Mouse (Mus musculus) thymus, adult 2 months (tissue): ENCODE data around the gene Scd3. TPM values are rescaled to one million over a fixed set of nuclear protein-coding genes. Genes with fewer than 3 reads are reported as not detected.
A peak's percentile ranks its signal among the peaks of the same experiment; 100 is the strongest.

Experiments used
- DNase-seq: peaks from one replicate; pipeline ENCODE4 v3.0.0; 2021
- H3K27ac ChIP-seq: fragments of 200-500 bp; 2 replicates; pipeline ENCODE4 v1.5.1; 2012; ENCODE audit warnings: low read length, control low read depth; ENCODE audit not compliant: control insufficient read depth, insufficient read depth
- H3K27me3 ChIP-seq: fragments of 200-500 bp; 2 replicates; pipeline ENCODE4 v1.6.1; 2012; ENCODE audit warnings: mild to moderate bottlenecking, low read length, moderate library complexity, mixed read lengths; ENCODE audit not compliant: control insufficient read depth, insufficient read depth
- H3K36me3 ChIP-seq: fragments of 200-500 bp; 2 replicates; pipeline ENCODE4 v1.6.1; 2012; ENCODE audit warnings: mild to moderate bottlenecking, low read length, moderate library complexity; ENCODE audit not compliant: control insufficient read depth, insufficient read depth
- H3K4me1 ChIP-seq: fragments of 200-500 bp; replicated peaks from 2 replicates; pipeline ENCODE4 v1.6.1; 2012; ENCODE audit warnings: low read length; ENCODE audit not compliant: control insufficient read depth, insufficient read depth
- H3K4me3 ChIP-seq: fragments of 200-500 bp; 2 replicates; pipeline ENCODE4 v1.5.1; 2012; ENCODE audit warnings: mild to moderate bottlenecking, low read length, control low read depth, moderate library complexity; ENCODE audit not compliant: control insufficient read depth, insufficient read depth
- CTCF ChIP-seq: fragments of 200-500 bp; IDR thresholded peaks from 2 replicates; pipeline ENCODE4 v1.5.1; 2012; ENCODE audit warnings: mild to moderate bottlenecking, control low read depth, low read length, moderate library complexity, borderline replicate concordance; ENCODE audit not compliant: control insufficient read depth, poor library complexity, insufficient read depth; ENCODE audit errors: extremely low read depth
- POLR2A ChIP-seq: fragments of 200-500 bp; IDR thresholded peaks from 2 replicates; pipeline ENCODE4 v1.6.1; 2012; ENCODE audit warnings: mild to moderate bottlenecking, low read length, control low read depth, moderate library complexity; ENCODE audit not compliant: control insufficient read depth, poor library complexity, insufficient read depth; ENCODE audit errors: extremely low read depth
- WGBS: fragments of 180-500 bp; shearing (Covaris S2); methylation state at CpG from one replicate; pipeline ENCODE4 v1.1.7; 2018; 5-methylcytosine and 5-hydroxymethylcytosine counted together
- polyA plus RNA-seq: library from polyadenylated mRNA; depleted of rRNA; stranded (reverse); fragments of >200 nt; gene quantifications from 2 replicates; pipeline ENCODE4 v1.2.3, GENCODE M21; 2012

Scd3 gene
- polyA plus RNA-seq, 1 experiment, result 0.23 TPM

DNA sequence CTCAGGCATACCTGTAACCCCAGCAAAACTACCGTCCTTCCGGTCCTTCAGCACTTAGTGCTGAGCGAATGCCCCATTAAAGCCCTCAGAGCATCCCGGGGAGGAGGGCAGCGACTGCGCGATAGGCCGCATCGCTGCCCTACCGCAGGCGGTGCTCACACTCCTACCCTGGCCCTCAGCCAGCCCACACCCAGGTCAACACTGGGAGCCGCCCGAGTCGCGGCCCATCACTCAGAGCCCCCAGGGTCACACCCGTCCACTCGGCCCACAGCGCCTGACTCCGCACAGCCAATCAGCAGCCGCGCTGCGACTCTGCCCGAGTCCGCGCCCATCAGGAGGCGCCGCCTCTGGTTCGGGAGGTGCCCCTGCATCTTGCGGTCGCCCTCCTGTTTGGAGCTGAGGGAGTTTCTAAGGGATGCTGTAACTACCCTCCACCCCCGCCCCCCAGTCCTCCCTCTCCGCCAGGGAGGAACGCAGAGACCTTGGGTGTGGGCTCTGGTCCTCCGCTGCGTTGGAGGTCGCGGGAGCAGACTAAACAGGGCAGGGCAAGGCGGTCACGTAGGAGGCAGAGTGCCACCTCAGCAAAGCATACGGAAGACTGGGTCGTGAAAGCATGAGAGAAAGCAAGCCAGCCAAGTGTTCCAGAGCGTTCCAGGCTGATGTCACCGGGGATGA is 63.9 kb downstream of the Scd3 start:
- no peaks in the 10 kb centered on the region for H3K36me3 ChIP-seq
- TF ChIP-seq CTCF, result peak; percentile 46; the same call in 1 of the 2 replicates
- peak; percentile 89 for TF ChIP-seq POLR2A
- H3K4me1 ChIP-seq, result peaks cover 14% of the 10 kb centered on the region
- peak overlapping the region; percentile 77 for H3K4me3 ChIP-seq
- H3K27me3 ChIP-seq, result no peaks in the 10 kb centered on the region
- WGBS, result under 1% methylated on average over 43 of the region's 43 CpGs
- peak; percentile 83 for DNase-seq
- H3K27ac ChIP-seq, result peak overlapping the region; percentile 66; the same call in 1 of the 2 replicates

DNA sequence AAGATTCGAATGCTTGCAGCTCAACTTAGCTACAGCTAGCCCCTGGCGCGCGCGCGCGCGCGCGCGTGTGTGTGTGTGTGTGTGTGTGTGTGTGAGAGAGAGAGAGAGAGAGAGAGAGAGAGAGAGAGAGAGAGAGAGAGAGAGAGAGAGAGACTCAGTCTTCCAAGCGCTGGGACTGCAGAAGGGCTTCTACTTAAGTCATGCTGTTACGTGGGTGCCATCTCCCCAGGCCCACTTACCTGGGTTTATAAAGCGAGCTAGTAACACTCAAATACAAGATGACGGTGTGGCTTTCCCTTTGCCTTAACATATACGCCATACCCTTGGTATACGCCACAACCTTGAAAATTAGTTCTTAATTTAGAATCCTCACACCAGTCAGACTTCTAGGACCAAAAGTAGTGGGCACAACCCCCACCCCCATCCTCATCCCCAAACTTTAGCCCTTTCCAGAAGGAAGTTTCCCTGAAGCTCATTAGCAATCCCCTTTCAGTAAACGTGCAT is 64.5 kb downstream of the Scd3 start:
- 25% methylated on average over 18 of the region's 18 CpGs for WGBS
- Histone ChIP-seq H3K4me1 (peaks cover 14% of the 10 kb centered on the region), H3K27me3 (no peaks in the 10 kb centered on the region), H3K4me3 (peak overlapping the region; percentile 77), H3K27ac (peak overlapping the region; percentile 66; the same call in 1 of the 2 replicates), H3K36me3 (no peaks in the 10 kb centered on the region)
- no peak for DNase-seq
- TF ChIP-seq CTCF, result no peak

DNA sequence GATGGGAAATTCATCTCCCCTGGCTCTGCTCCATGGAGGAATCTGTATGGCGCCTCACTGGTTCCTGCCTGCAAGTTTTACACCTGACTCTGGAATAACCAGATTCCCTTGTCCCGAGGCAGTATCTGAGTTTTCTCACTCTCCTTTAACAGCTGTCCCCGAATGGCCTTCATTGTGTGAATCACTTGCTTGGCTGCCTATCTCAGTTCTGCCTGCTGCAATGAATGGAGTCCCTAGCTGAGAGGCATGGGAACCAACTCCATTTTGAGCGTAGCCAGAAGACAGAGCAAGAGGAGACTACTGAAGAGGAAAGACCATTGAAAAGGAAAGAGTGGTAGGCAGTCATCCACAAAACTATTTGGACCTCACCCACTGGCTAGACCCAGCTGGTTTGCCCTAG is 70.6 kb downstream of the Scd3 start:
- no peak for TF ChIP-seq POLR2A
- TF ChIP-seq CTCF, result no peak
- no peak overlapping the region for H3K27ac ChIP-seq
- 94% methylated on average over 4 of the region's 4 CpGs for WGBS

DNA sequence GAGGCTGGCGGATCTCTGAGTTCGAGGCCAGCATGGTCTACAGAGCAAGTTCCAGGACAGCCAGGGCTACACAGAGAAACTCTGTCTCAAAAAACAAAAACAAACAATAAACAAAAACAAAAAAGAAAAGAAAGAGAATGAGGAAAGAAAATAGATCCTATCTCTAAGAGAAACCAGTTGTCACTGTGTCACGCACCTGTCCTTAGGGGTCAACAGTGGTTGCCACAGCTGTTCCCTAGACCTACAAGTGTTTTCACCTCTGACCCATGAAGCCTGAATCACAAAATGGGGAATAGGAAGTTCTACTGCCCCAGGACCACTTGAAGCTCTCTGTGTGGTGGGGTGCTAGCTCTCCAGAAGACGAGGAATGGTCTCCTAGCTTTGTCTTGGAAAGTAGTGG is 71.4 kb downstream of the Scd3 start:
- 99% methylated on average over 4 of the region's 4 CpGs for WGBS
- 0 out of 2 replicates have a peak, but pooled peaks cover 1% of the 10 kb centered on the region for H3K4me1 ChIP-seq
- no peak overlapping the region for H3K4me3 ChIP-seq
- H3K27ac ChIP-seq, result no peak overlapping the region
- no peaks in the 10 kb centered on the region for H3K27me3 ChIP-seq
- no peak for DNase-seq
- TF ChIP-seq CTCF, result no peak
- no peak for TF ChIP-seq POLR2A
- H3K36me3 ChIP-seq, result no peaks in the 10 kb centered on the region

More for the DNA sequence above, 70.6 kb downstream of the Scd3 start:
- Histone ChIP-seq H3K4me3 (no peak overlapping the region), H3K36me3 (no peaks in the 10 kb centered on the region), H3K4me1 (no peaks in the 10 kb centered on the region), H3K27me3 (no peaks in the 10 kb centered on the region)
- DNase-seq, result no peak

DNA sequence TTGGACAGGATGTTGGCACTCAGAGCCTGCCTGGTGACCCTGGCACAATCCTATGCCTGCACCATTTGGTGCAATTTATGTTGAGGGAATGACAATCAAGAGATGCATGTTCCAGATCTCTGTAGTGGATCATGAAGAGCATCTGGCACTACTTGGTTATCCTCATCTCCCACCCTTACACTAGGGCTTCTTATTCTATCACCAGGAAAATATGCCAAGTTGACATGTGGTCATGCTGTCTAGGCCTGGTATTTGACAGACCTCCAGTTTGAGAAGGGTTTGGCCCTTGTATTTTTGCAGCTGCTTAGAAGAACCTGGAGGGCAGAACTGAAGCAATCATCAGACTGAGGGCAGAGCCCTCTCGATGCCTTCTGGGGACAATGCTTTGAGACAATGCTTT is 72.3 kb downstream of the Scd3 start:
- Histone ChIP-seq H3K36me3 (no peaks in the 10 kb centered on the region), H3K27ac (no peak overlapping the region), H3K4me1 (peaks cover 8% of the 10 kb centered on the region), H3K4me3 (no peak overlapping the region), H3K27me3 (no peaks in the 10 kb centered on the region)
- 97% methylated on average over 1 of the region's 1 CpGs for WGBS
- DNase-seq, result no peak
- TF ChIP-seq CTCF (no peak), POLR2A (no peak)

DNA sequence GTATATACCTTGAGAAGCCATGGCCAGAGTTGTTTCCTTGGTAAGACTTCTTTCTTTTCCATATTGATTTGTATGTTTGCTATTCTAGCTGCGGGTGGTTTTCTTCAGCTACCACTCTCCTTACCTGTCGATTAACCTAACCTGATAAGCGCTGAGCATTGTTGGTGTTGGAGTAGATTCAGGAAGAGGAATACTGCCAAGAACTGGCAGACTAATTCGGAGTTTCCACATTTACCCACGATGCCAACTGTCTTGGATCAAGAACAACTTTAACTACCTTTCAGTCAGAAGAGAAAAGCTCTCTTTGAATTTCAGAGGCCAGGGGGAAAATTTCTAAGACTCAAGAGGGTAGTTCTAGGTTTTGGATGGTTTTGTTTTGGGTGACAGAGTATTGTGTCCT is 73.8 kb downstream of the Scd3 start:
- no peak overlapping the region for H3K4me3 ChIP-seq
- no peak overlapping the region for H3K27ac ChIP-seq
- no peaks in the 10 kb centered on the region for H3K36me3 ChIP-seq
- WGBS, result 92% methylated on average over 5 of the region's 5 CpGs
- peaks cover 20% of the 10 kb centered on the region for H3K4me1 ChIP-seq
- DNase-seq, result no peak
- TF ChIP-seq POLR2A (no peak), CTCF (no peak)
- no peaks in the 10 kb centered on the region for H3K27me3 ChIP-seq
